Mouse (Mus musculus) liver, embryonic 14 days (tissue): Measurements from ENCODE around the gene Hdac5. TPM values are rescaled to one million over a fixed set of nuclear protein-coding genes. Genes with fewer than 3 reads are reported as not detected.

Experiments
- polyA plus RNA-seq: library from polyadenylated mRNA; depleted of rRNA; stranded (reverse); fragments of >200 nt; gene quantifications from 2 replicates; pipeline ENCODE4 v1.2.3, GENCODE M21; 2012; rRNA removed

The Hdac5 gene
- polyA plus RNA-seq = 7.8 and 8.7 TPM in 2 replicates

GRCm38 (mm10) chr11:102230006-102230741 is at the start of gene Hdac5:
Gene Hdac5, minus strand, starts transcription at chr11:102230166.

DNA sequence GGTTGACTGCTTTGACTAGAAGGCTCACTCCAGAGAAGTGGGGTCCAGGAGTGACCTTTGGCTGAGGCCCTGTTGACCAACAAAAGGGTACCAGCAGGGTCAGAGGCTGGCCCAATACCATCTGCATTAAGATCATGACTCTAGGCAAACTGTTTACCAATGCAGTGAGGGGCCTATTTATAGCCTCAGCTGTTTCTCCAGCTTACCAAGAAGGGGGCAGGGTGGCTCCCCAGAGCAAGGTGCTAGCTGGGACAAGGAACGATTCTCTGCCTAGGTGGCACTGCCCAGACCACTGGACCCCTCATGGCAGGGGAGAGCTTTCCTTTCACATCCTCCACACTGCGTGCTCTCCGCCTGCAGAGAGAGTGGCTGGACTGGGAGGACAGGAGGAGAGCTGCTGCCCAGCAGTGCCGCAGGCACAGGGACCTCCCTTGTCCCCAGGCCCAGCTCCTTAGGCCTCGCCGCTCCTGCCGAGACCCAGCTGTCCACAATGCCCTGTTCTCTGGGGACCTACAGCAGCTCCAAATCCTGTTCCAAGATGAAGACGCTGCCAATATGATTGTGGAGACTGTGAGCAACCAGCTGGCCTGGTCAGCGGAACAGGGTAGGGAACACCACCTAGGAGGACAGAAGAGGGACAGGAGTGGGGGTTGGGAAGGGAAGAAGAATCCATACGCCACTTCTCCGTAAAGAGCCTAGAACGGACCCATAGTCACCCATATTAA is 38.7 kb upstream of the Hdac5 start, which contains the start of gene Asb16:
TSS of gene Asb16 (plus strand) at position 224 of the 725 bp plus-strand sequence.

DNA sequence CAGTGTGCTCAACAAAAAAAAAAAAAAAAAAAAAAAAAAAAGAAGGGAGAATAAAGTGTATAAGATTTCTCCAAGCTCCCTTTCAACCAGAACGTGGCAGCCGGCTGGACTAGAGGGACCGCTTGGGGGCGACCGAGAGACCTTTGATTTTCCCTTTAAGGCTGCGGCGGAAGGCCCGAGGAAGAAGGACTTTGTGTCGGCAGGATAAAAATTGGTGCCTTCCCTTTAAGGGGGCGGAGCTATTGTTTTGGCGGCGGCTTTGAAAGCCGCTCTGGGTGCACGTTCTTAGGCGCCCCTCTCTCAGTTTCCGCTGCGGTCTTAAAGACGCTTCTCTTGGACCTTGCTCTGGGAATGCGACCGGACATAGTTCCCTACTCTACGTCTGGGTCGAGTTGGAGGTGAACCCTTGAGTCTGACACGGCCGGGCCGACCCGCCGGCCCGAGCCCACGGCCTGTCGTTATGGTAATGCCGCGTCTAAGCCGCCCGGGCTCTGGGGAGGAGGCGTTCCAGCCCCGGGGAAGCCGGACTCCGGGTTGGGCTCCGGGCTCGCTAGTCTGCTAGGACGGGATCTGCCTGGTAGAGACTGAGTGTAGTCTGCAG is 18.8 kb upstream of the Hdac5 start, which contains the start of gene BC030867:
TSS of gene BC030867 (plus strand) at position 253 of the 601 bp plus-strand sequence.

DNA sequence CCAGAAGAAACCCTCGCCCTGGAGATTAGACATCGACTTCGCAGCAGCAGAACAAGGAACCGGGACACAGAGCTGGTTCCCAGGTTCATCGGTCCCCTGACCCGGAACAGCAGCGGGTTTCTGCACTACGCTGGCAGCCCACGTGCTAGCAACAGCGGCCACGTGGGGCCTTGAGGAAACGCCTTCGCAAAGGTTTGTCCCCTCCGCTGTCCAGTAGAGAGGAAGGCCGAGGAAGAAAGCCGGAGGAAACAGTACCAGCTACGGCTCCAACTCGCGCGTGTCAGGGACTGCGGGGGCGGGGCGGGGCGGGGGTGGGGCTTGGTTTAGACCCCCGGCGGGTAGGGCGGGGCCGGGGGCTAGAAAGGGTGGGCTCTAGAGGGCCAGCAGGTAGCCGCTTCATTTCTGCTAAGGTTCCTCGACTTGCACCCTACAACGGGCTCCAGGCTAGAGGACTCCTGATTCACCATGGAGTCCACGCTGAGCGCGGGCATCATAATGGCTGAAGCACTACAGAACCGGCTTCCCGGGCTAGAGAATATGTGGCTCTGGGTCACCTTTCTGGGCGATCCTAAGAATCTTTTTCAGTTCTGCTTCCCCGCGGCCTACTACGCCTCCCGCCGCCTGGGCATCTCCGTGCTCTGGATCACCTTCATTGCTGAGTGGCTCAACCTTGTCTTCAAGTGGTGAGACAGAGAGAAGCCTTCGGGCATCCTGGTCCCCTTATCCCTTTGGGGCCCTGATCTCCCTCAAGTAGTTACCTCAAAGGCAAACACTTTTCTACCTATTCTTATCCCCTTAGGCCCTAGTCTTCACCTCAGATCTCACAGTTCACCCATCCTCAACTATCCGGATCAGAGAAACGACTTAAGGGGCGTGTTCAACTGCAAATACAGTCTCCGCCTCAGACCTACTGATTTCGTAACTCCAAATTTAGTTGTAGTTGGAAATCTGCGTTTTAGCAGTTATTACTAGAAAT is 40.2 kb downstream of the Hdac5 start, which contains the start of gene G6pc3:
TSS of gene G6pc3 (plus strand) at position 160 of the 976 bp plus-strand sequence.

GRCm38 (mm10) chr11:102184646-102185495 is 45.1 kb downstream of the Hdac5 start, which contains the start of gene Lsm12:
Gene Lsm12, minus strand, starts transcription at chr11:102185296.

DNA sequence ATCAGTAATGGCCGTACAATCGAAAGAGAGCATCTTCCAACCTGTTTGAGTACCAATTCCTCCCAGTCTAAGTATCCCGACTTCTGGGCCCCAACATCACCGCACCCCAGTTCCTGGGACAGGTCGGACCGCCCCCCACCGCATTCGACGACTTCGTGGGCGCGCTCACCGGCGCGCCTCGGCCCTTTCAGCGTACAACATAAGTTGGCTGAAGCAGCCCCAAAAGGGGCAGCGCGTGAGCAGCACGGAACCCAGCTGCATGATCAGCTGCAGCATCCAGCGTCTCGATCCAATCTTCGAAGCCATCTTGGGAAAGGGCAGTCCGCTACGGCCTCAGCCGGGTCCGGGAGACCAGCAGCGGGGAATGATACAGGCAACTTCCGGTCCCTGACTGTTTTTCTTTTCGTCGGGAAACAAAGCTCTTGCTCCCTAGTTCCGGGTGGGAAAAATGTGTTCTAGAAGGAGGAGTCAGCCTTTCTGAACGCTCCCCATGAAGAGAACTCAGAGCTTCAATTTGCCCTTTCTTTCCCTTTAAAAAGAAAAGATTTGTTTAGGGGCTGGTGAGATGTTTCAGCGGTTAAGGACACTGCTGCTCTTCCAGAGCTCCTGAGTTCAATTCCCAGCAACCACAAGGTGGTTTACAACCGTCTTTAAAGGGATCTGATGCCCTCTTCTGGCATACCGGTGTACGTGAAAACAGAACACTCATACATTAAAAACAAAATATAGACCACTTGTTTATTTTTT is 73.8 kb downstream of the Hdac5 start, which contains the start of gene Tmem101:
TSS of gene Tmem101 (minus strand) at position 366 of the 747 bp plus-strand sequence.

DNA sequence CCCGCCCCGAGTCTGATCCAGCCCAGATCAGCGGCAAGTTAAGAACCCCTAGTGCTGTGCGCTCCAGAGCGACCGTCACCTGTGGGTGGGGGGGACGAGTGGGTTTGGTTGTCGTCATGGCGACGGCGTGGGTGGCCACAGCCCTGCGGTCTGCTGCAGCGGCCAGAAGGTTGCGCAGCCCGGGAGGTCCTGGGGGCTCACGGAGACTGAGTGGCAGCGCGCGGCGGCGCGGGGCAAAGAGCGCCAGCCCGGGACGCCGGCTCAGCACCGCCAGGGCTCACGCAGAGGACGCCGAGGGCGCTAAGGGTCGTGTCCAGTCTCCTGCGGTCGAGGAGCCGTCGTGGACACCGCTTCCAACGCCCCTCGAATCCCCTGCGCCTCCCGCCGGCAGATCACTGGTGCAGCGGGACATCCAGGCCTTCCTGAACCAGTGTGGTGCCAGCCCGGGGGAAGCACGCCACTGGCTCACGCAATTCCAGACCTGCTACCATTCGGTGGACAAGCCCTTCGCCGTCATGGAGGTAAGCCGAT is 84.4 kb downstream of the Hdac5 start, which contains the start of gene Nags:
TSS of gene Nags (plus strand) at position 43 of the 531 bp plus-strand sequence.

Other genes starting within 250 kb of the Hdac5 start
- gene Cfap97d1, start 245.9 kb downstream of the Hdac5 start, polyA plus RNA-seq = not detected in 2 replicates
- gene Dusp3, start 243.2 kb downstream of the Hdac5 start, polyA plus RNA-seq = 4.1 and 4.3 TPM in 2 replicates
- gene Mpp3, start 201.7 kb downstream of the Hdac5 start, polyA plus RNA-seq = 0.27 and 0.40 TPM in 2 replicates
- gene Cd300lg, start 188.7 kb downstream of the Hdac5 start, polyA plus RNA-seq = 0.37 and 0.38 TPM in 2 replicates
- 10.6 and 12.5 TPM in 2 replicates for gene Mpp2, start 141.7 kb downstream of the Hdac5 start, polyA plus RNA-seq
- not detected in 2 replicates for gene Ppy, start 128.8 kb downstream of the Hdac5 start, polyA plus RNA-seq
- 0.43 TPM in 1 of 2 replicates, not detected in the other for gene Pyy, start 122.3 kb downstream of the Hdac5 start, polyA plus RNA-seq
- gene Nags, start 84.7 kb downstream of the Hdac5 start, polyA plus RNA-seq = 9.0 and 10.4 TPM in 2 replicates
- gene Tmem101, start 73.8 kb downstream of the Hdac5 start, polyA plus RNA-seq = 8.1 and 10.1 TPM in 2 replicates
- 15.8 and 18.5 TPM in 2 replicates for gene Lsm12, start 44.9 kb downstream of the Hdac5 start, polyA plus RNA-seq
- 11.3 and 12.4 TPM in 2 replicates for gene G6pc3, start 40.5 kb downstream of the Hdac5 start, polyA plus RNA-seq
- 8.9 and 10.8 TPM in 2 replicates for gene BC030867, start 18.7 kb upstream of the Hdac5 start, polyA plus RNA-seq
- gene Asb16, start 38.6 kb upstream of the Hdac5 start, polyA plus RNA-seq = 0.35 and 0.44 TPM in 2 replicates
- gene Tmub2, start 54.8 kb upstream of the Hdac5 start, polyA plus RNA-seq = 17.8 and 20.8 TPM in 2 replicates
- gene Atxn7l3, start 66.5 kb upstream of the Hdac5 start, polyA plus RNA-seq = 9.7 and 11.9 TPM in 2 replicates
- gene Ubtf, start 89.6 kb upstream of the Hdac5 start, polyA plus RNA-seq = 37.1 and 39.9 TPM in 2 replicates
- 475 and 571 TPM in 2 replicates for gene Slc4a1, start 136.0 kb upstream of the Hdac5 start, polyA plus RNA-seq
- gene Rundc3a, start 163.2 kb upstream of the Hdac5 start, polyA plus RNA-seq = 0.87 and 1.2 TPM in 2 replicates
- gene Slc25a39, start 177.8 kb upstream of the Hdac5 start, polyA plus RNA-seq = 139 and 165 TPM in 2 replicates
- 23.0 and 31.6 TPM in 2 replicates for gene Grn, start 200.1 kb upstream of the Hdac5 start, polyA plus RNA-seq
- 1.1 and 1.5 TPM in 2 replicates for gene Fam171a2, start 217.5 kb upstream of the Hdac5 start, polyA plus RNA-seq
- 35.8 and 37.7 TPM in 2 replicates for gene Itga2b, start 240.0 kb upstream of the Hdac5 start, polyA plus RNA-seq